Mouse (Mus musculus) lung, embryonic 14.5 days (tissue): ENCODE measurements at regions not wholly inside any gene's neighbourhood (a gene's known extent, or its start where the extent isn't known, plus 50 kb on each side); places are given as distances from the start of the nearest gene placed in this dataset.

Experiments
- ATAC-seq: fragments of 200-750 bp; cut with Nextera tagmentation; 2 replicates; pipeline ENCODE4 v1.8.0; 2017; ENCODE audit warnings: mild to moderate bottlenecking, moderate TSS enrichment, moderate library complexity; ENCODE audit not compliant: insufficient read depth
- DNase-seq: peaks from one replicate; pipeline ENCODE4 v3.0.0-alpha.2; 2015
- H3K27ac ChIP-seq: fragments of 300-500 bp; sonication (generic); 2 replicates; pipeline ENCODE4 v1.5.1; 2014; ENCODE audit warnings: low read depth, mild to moderate bottlenecking, moderate library complexity
- H3K27me3 ChIP-seq: fragments of 300-500 bp; sonication (generic); 2 replicates; pipeline ENCODE4 v1.6.1; 2014; ENCODE audit warnings: low read length, control low read depth; ENCODE audit not compliant: insufficient read depth
- H3K36me3 ChIP-seq: fragments of 300-500 bp; sonication (generic); 2 replicates; pipeline ENCODE4 v1.6.1; 2014; ENCODE audit warnings: control low read depth; ENCODE audit not compliant: insufficient read depth
- H3K4me1 ChIP-seq: fragments of 300-500 bp; sonication (generic); 2 replicates; pipeline ENCODE4 v1.6.1; 2014; ENCODE audit warnings: antibody characterized with exemption, control low read depth; ENCODE audit not compliant: insufficient read depth
- H3K4me2 ChIP-seq: fragments of 300-500 bp; sonication (generic); 2 replicates; pipeline ENCODE4 v1.6.1; 2014; ENCODE audit warnings: mild to moderate bottlenecking
- H3K4me3 ChIP-seq: fragments of 300-500 bp; sonication (generic); 2 replicates; pipeline ENCODE4 v1.5.1; 2014; ENCODE audit warnings: low read depth, low read length
- H3K9ac ChIP-seq: fragments of 300-500 bp; sonication (generic); 2 replicates; pipeline ENCODE4 v1.6.1; 2014
- H3K9me3 ChIP-seq: fragments of 300-500 bp; sonication (generic); 2 replicates; pipeline ENCODE4 v1.6.1; 2016; ENCODE audit warnings: low read depth, low read length, control low read depth
- CTCF ChIP-seq: IDR thresholded peaks from 2 replicates; pipeline ENCODE4 v1.5.1; 2016; ENCODE audit warnings: antibody characterized with exemption, low read depth
- WGBS: fragments of 180-500 bp; shearing (Covaris S2); extraction: QIAGEN DNeasy Blood & Tissue Kit; methylation state at CpG from one replicate; pipeline ENCODE4 v1.1.7; 2014; 5-methylcytosine and 5-hydroxymethylcytosine counted together

DNA sequence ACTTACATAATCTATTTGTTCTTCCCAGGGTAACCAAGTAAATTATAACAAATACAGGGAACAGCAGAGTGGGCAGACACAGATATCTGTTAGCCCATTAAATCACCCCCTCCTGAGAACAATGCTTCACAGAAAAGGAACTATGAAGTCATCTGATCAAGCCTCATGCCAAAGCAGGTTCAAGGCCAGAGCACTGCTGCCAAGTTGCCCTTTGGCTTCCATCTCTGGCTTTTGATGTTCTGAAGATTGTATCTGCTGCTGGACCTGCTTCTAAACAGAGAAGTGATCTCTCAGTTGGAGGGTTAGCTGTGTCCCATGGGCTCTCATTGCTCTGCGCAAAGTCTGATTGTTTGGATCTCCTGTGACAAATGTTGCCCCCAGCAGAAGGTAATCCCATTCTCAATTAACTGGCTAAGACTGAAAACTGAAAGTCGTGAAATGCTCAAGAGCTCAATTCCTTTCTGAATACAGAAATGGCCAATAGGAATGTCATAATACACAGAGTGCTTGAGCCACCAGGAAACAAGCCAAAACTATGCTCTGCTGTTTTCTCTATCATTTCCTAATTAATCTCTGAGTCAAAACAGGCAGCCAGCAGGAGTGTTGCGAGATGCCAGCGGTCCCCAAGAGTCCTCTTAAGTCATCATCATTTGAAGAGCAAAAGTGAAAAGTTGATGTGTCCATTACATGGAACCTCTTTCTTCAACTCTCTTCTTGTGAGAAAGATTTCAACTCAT, 102.0 kb upstream of the Far2 start:
- no peak overlapping the region for H3K9ac ChIP-seq
- WGBS, result 57% methylated on average over 4 of the region's 4 CpGs

DNA sequence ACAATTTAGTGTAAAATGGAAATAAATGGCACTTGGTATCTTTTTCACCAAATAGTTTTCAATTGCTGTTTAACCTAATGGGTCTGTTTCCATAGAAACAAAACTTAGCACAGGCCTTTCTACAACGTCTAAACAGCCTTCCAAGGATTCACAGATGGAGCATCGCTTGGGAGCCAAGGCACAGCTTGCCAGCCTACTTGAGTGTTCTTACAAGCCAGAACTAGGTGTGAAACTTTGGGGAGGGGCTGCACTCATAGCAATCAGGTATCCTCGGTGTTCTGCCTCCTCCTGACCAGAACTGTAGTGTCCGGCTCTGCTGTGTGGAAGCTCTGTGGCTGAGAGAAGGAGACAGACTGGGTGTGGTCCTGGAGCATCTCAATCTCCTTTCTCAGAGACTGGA, 99.1 kb upstream of the Far2 start:
- Histone ChIP-seq H3K4me3 (no peak overlapping the region), H3K36me3 (no peaks in the 10 kb centered on the region), H3K4me1 (no peaks in the 10 kb centered on the region), H3K9me3 (no peaks in the 10 kb centered on the region), H3K9ac (no peak overlapping the region), H3K27me3 (no peaks in the 10 kb centered on the region), H3K27ac (no peak overlapping the region), H3K4me2 (no peak overlapping the region)
- 75% methylated on average over 4 of the region's 4 CpGs for WGBS
- DNase-seq, result no peak
- no peak for ATAC-seq
- TF ChIP-seq CTCF, result no peak

More for the DNA sequence above, 102.0 kb upstream of the Far2 start:
- H3K4me2 ChIP-seq, result no peak overlapping the region
- no peaks in the 10 kb centered on the region for H3K36me3 ChIP-seq
- no peak overlapping the region for H3K27ac ChIP-seq
- no peaks in the 10 kb centered on the region for H3K4me1 ChIP-seq
- no peak for ATAC-seq
- peak; percentile 49 for DNase-seq
- no peak for TF ChIP-seq CTCF
- no peaks in the 10 kb centered on the region for H3K9me3 ChIP-seq
- H3K27me3 ChIP-seq, result no peaks in the 10 kb centered on the region
- no peak overlapping the region for H3K4me3 ChIP-seq

DNA sequence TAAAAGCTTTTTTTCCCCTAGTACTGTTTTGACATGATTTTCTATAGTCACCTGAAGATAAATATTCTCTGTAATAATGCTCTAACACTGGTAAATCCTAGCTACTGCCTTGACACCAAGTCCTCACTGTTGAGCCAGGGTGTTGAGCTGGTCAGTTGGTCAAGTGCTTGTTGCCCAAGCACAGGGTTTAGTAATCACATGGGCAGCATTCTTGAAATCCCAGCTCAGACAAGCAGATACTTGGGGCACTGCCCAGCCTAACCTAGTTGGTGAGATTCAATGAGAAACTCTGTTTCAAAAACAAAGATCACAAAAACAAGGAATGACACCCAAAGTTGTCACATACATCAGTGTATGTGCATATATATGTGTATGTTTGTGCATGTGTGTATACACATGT, 95.4 kb upstream of the Far2 start:
- ATAC-seq (no peak), DNase-seq (no peak)
- Histone ChIP-seq H3K4me3 (no peak overlapping the region), H3K27ac (no peak overlapping the region), H3K4me2 (no peak overlapping the region), H3K9ac (no peak overlapping the region), H3K4me1 (no peaks in the 10 kb centered on the region), H3K36me3 (no peaks in the 10 kb centered on the region), H3K9me3 (no peaks in the 10 kb centered on the region), H3K27me3 (no peaks in the 10 kb centered on the region)
- no peak for TF ChIP-seq CTCF

DNA sequence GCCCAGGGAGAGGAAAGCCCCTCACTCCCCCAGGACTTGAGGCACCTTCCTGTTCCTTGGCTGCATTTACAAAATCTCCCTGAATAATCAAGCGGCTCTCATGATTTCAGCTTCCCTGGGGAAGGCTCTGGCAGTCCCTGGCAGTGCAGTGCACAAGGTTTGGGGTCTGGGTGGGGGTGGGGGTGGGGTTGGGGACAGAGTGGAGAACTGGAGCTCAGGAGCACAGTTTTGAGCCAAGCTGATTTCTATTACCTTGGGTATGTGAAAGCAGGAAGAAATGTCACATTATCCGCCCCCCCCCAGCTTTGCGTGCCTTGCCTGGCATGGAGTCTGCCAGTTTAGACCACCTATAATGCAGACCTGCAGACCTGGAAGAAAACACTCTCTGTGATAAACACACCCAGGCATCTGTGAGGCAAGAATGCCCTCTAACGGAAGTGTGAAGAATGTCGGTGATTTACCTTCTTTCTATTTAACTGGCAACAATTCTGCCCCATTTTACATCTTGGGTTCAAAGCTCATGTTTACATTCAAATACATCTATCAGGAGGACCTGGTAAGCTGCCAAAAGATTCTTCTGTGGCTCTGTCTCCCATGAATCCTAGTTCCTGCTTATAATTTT, 93.9 kb upstream of the Far2 start:
- no peak overlapping the region for H3K4me2 ChIP-seq
- no peaks in the 10 kb centered on the region for H3K27me3 ChIP-seq
- H3K36me3 ChIP-seq, result no peaks in the 10 kb centered on the region
- TF ChIP-seq CTCF, result peak; percentile 66
- ATAC-seq, result peak; percentile 25; the same call in 1 of the 2 replicates
- no peak overlapping the region for H3K9ac ChIP-seq
- WGBS, result 24% methylated on average over 5 of the region's 5 CpGs
- no peaks in the 10 kb centered on the region for H3K4me1 ChIP-seq
- H3K4me3 ChIP-seq, result no peak overlapping the region
- H3K9me3 ChIP-seq, result no peaks in the 10 kb centered on the region
- no peak overlapping the region for H3K27ac ChIP-seq
- DNase-seq, result peak; percentile 70

DNA sequence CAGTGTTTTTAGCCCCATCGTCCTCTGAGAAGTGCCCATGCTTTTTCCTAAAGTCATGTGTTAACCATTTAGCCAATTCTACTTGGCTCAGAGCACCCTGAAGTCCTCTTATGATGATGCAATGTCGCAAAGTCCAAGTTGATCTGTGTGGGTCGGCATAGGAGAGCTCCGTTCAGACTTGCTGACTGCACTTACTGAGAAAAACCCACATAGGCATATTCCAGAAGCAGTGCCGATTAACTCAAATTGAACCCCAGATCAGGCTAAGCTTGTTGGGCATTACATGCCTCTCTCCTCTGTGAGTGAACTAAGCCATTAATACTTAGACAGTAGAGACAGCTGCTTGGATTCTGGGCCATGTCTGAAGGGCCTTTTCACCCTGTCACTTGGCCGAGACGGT, 93.3 kb upstream of the Far2 start:
- Histone ChIP-seq H3K4me3 (no peak overlapping the region), H3K4me1 (no peaks in the 10 kb centered on the region), H3K27ac (no peak overlapping the region), H3K9ac (no peak overlapping the region), H3K36me3 (no peaks in the 10 kb centered on the region), H3K4me2 (no peak overlapping the region), H3K9me3 (no peaks in the 10 kb centered on the region), H3K27me3 (no peaks in the 10 kb centered on the region)
- WGBS, result 68% methylated on average over 7 of the region's 7 CpGs
- TF ChIP-seq CTCF, result no peak
- ATAC-seq (no peak), DNase-seq (no peak)

DNA sequence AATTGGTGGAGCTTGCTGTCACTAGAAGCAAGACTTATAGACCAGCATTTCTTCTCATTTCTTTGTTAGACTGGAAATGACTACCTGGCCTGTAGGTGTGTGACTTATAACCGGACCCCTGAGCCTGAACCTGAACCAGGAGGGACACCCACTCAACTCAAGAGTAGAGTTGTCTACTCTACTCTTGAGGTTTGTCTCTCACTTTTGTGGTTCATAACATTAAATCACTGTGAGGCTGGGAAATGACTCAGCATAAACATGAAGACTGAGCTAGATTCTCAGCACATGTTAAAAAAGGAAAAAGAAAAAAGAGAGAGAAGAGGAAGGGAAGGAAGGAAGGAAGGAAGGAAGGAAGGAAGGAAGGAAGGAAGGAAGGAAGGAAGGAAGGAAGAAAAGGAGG, 92.8 kb upstream of the Far2 start:
- H3K27ac ChIP-seq, result no peak overlapping the region
- H3K4me3 ChIP-seq, result no peak overlapping the region
- no peak for DNase-seq
- no peaks in the 10 kb centered on the region for H3K36me3 ChIP-seq
- ATAC-seq, result no peak
- H3K27me3 ChIP-seq, result no peaks in the 10 kb centered on the region
- 80% methylated on average over 1 of the region's 1 CpGs for WGBS
- no peaks in the 10 kb centered on the region for H3K9me3 ChIP-seq
- H3K4me1 ChIP-seq, result no peaks in the 10 kb centered on the region
- no peak overlapping the region for H3K4me2 ChIP-seq
- TF ChIP-seq CTCF, result no peak
- no peak overlapping the region for H3K9ac ChIP-seq

DNA sequence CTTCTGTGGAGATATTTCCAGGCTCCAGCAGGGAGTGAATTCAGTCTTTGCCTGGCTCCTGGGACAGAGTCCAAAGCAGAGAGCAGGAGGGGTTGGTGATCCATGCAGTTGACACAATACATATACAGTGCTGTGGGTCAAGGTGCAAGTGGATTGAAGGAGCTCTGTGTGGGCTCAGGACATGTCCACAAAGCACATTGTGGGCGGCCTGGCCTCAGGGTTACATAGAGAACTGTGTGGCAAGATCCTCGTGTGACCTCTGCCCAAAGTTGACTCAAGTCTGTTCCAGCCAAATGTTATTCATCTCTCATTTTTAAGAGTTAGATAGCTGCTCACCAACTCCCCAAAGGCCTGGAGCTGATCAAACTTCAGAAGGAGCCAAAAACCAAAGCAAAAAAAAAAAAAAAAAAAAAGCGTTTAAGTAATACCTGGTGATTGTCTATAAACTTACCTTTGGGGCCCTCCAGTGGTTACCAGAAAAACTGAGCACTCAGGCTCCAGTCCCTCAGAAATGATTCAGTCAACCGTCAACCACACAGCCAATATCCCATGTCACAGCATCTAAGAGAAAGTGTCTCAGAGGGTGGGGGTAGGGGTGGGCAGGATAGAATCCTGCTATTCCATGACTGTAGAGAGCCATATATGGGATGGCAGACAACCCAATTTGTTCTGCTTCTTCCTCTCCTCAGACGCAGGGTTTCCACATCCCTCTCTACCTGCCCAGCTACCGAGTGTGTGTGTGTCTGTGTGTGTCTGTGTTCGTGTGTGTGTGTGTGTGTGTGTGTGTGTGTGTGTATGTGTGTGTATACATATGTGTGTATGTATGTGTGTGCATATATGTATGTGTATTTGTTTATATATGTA, 91.9 kb upstream of the Far2 start:
- WGBS, result 45% methylated on average over 7 of the region's 7 CpGs
- H3K27ac ChIP-seq, result no peak overlapping the region
- 0 out of 2 replicates have a peak, but pooled peaks have one; percentile 37 for ATAC-seq

More for the DNA sequence above, 91.9 kb upstream of the Far2 start:
- H3K9ac ChIP-seq, result no peak overlapping the region
- H3K4me3 ChIP-seq, result no peak overlapping the region
- no peaks in the 10 kb centered on the region for H3K9me3 ChIP-seq
- H3K36me3 ChIP-seq, result no peaks in the 10 kb centered on the region
- peak; percentile 40 for DNase-seq
- no peak overlapping the region for H3K4me2 ChIP-seq
- peak; percentile 25 for TF ChIP-seq CTCF
- no peaks in the 10 kb centered on the region for H3K4me1 ChIP-seq
- no peaks in the 10 kb centered on the region for H3K27me3 ChIP-seq
